Comparison of ENCODE assay signal across 9 mouse cellular contexts in genomic region chr4:95052025-95052899, GRCm38 (mm10). TPM values are rescaled to one million over a fixed set of nuclear protein-coding genes. Genes with fewer than 3 reads are reported as not detected.
A peak's percentile ranks its signal among the peaks of the same experiment; 100 is the strongest.
DNase-seq lines count a peak whose midpoint lies in the region; ATAC-seq and TF ChIP-seq lines count a peak whose summit lies in the region.
"Had no signal": no experiment of that assay in that cellular context is flagged by ENCODE, and none has a peak within 500 bp of the region (broad histone marks: within the 10 kb centered on the region; RNA-seq: fewer than 3 reads in every experiment).

Gene Jun (minus strand): TSS chr4:95052222.

- DNase-seq in 3T3-L1 (ENCODE audit: low read depth, low spot score): peak; percentile 100
- DNase-seq in heart, adult 8-10 months (ENCODE audit: low spot score): peak; percentile 100
- DNase-seq in kidney, adult 9 months: peak; percentile 100
- DNase-seq in limb, embryonic 14.5 days (ENCODE audit: low spot score): peak; percentile 100
- peak; percentile 100 for DNase-seq in midbrain, postnatal 0 days (ENCODE audit: low spot score)
- DNase-seq in spleen, postnatal 14 days (ENCODE audit: low spot score in 2 of 2): peak; percentile 86 to 92

- no peaks in the 10 kb centered on the region for H3K9me3 ChIP-seq in embryonic facial prominence, embryonic 15.5 days (replicated peaks)
- H3K9me3 ChIP-seq in limb, embryonic 14.5 days (ENCODE audit: control insufficient read depth, low read length): no peaks in the 10 kb centered on the region
- H3K9me3 ChIP-seq in midbrain, postnatal 0 days (ENCODE audit: low read length): no peaks in the 10 kb centered on the region

- TF ChIP-seq POLR2A in bone marrow, adult 2 months (IDR thresholded peaks at IDR 0.05; ENCODE audit: borderline replicate concordance, control insufficient read depth, low read depth, low read length): peak; percentile 94
- peak; percentile 97; the same call in 1 of the 2 replicates for TF ChIP-seq POLR2A in limb, embryonic 14.5 days (IDR thresholded peaks at IDR 0.05; ENCODE audit: borderline replicate concordance, extremely low read depth, insufficient read depth, insufficient read length)

- WGBS in bone marrow, adult 2 months: under 1% methylated on average over 68 of the region's 68 CpGs
- under 1% methylated on average over 68 of the region's 68 CpGs for WGBS in embryonic facial prominence, embryonic 15.5 days
- under 1% methylated on average over 59 of the region's 68 CpGs for WGBS in limb, embryonic 14.5 days
- 1% methylated on average over 61 of the region's 68 CpGs for WGBS in midbrain, postnatal 0 days

- peak within 1 kb of the TSS; percentile 92 for H3K27ac ChIP-seq in bone marrow, adult 2 months (ENCODE audit: control insufficient read depth, insufficient read depth, low read depth, low read length, poor library complexity)
- peak within 1 kb of the TSS; percentile 100 for H3K27ac ChIP-seq in embryonic facial prominence, embryonic 15.5 days (replicated peaks)
- H3K27ac ChIP-seq in limb, embryonic 14.5 days (replicated peaks; ENCODE audit: low read depth, low read length): peak within 1 kb of the TSS; percentile 98
- peak within 1 kb of the TSS; percentile 87 for H3K27ac ChIP-seq in midbrain, postnatal 0 days (ENCODE audit: low read depth, low read length)

- no peak for TF ChIP-seq CTCF in bone marrow, adult 2 months (IDR thresholded peaks at IDR 0.05; ENCODE audit: control insufficient read depth, insufficient read depth, low read length)
- no peak for TF ChIP-seq CTCF in midbrain, postnatal 0 days (IDR thresholded peaks at IDR 0.05)

- peaks cover 3% of the 10 kb centered on the region; the same call in 1 of the 2 replicates for H3K4me1 ChIP-seq in bone marrow, adult 2 months (ENCODE audit: control insufficient read depth, insufficient read depth, low read length)
- H3K4me1 ChIP-seq in embryonic facial prominence, embryonic 15.5 days: peaks cover 26% of the 10 kb centered on the region
- peaks cover 25% of the 10 kb centered on the region for H3K4me1 ChIP-seq in limb, embryonic 14.5 days (ENCODE audit: control insufficient read depth, insufficient read depth, low read length)
- H3K4me1 ChIP-seq in midbrain, postnatal 0 days (ENCODE audit: insufficient read depth, low read length): peaks cover 7% of the 10 kb centered on the region; the same call in 1 of the 2 replicates

- no peaks in the 10 kb centered on the region for H3K27me3 ChIP-seq in embryonic facial prominence, embryonic 15.5 days
- no peaks in the 10 kb centered on the region for H3K27me3 ChIP-seq in limb, embryonic 14.5 days (ENCODE audit: control insufficient read depth, insufficient read depth, low read length)
- H3K27me3 ChIP-seq in midbrain, postnatal 0 days (ENCODE audit: insufficient read depth, low read length): no peaks in the 10 kb centered on the region

- no peaks in the 10 kb centered on the region for H3K36me3 ChIP-seq in embryonic facial prominence, embryonic 15.5 days
- H3K36me3 ChIP-seq in limb, embryonic 14.5 days (ENCODE audit: control insufficient read depth, insufficient read depth, low read length): no peaks in the 10 kb centered on the region
- H3K36me3 ChIP-seq in midbrain, postnatal 0 days (ENCODE audit: insufficient read depth, low read length): no peaks in the 10 kb centered on the region

- peak; percentile 93 for ATAC-seq in embryonic facial prominence, embryonic 15.5 days (ENCODE audit: insufficient number of reproducible peaks, low FRiP score, low TSS enrichment, low read depth)
- peak; percentile 92 for ATAC-seq in limb, embryonic 14.5 days (ENCODE audit: low FRiP score, low read depth)
- peak; percentile 96 for ATAC-seq in midbrain, postnatal 0 days (ENCODE audit: low FRiP score)

- peak within 1 kb of the TSS; percentile 85 for H3K4me2 ChIP-seq in embryonic facial prominence, embryonic 15.5 days (replicated peaks)
- H3K4me2 ChIP-seq in limb, embryonic 14.5 days (replicated peaks; ENCODE audit: low read depth, low read length, severe bottlenecking): peak within 1 kb of the TSS; percentile 93
- peak within 1 kb of the TSS; percentile 93 for H3K4me2 ChIP-seq in midbrain, postnatal 0 days (ENCODE audit: low read depth, low read length, poor library complexity, severe bottlenecking)

- H3K9ac ChIP-seq in embryonic facial prominence, embryonic 15.5 days: peak within 1 kb of the TSS; percentile 93
- H3K9ac ChIP-seq in limb, embryonic 14.5 days (ENCODE audit: low read depth, low read length, severe bottlenecking): peak within 1 kb of the TSS; percentile 92
- peak within 1 kb of the TSS; percentile 68 for H3K9ac ChIP-seq in midbrain, postnatal 0 days (replicated peaks; ENCODE audit: low read length, poor library complexity, severe bottlenecking)

- peak within 1 kb of the TSS; percentile 79 for H3K4me3 ChIP-seq in bone marrow, adult 2 months (replicated peaks; ENCODE audit: control insufficient read depth, low read depth, low read length)
- peak within 1 kb of the TSS; percentile 79 for H3K4me3 ChIP-seq in embryonic facial prominence, embryonic 15.5 days (replicated peaks)
- peak within 1 kb of the TSS; percentile 77 for H3K4me3 ChIP-seq in limb, embryonic 14.5 days (replicated peaks; ENCODE audit: low read length)
- peak within 1 kb of the TSS; percentile 62 for H3K4me3 ChIP-seq in midbrain, postnatal 0 days (ENCODE audit: low read depth, low read length)

RNA-seq across cellular contexts. Expression of gene Jun, which starts in this region (rescaled TPM):
- polyA plus RNA-seq in bone marrow, adult 2 months (2011; ENCODE audit: insufficient read depth, insufficient read length, low replicate concordance, missing spikeins): 2.0 and 6.9 TPM in 2 replicates
- polyA plus RNA-seq in embryonic facial prominence, embryonic 15.5 days (2015; fragmentation: Nextera tagmentation; extraction: Ambion mirVana): 92.4 and 105 TPM in 2 replicates
- 10 to 100 TPM; 38.5 to 58.4 (median 49.5) TPM for total RNA-seq in heart, adult 8-10 months (2022)
- polyA plus RNA-seq in limb, embryonic 14.5 days (2012; rRNA removed): 65.3 and 91.6 TPM in 2 replicates
- polyA plus RNA-seq in limb, embryonic 14.5 days (2014; fragmentation: Nextera tagmentation; extraction: Ambion mirVana): 50.6 and 56.2 TPM in 2 replicates
- 60.2 and 62.7 TPM in 2 replicates for total RNA-seq in midbrain, postnatal 0 days (2014; rRNA removed)
- polyA plus RNA-seq in midbrain, postnatal 0 days (2015; fragmentation: Nextera tagmentation; extraction: Ambion mirVana): 37.9 and 40.5 TPM in 2 replicates
- total RNA-seq: MEL had no signal

Comparison
In these comparisons a context has a peak if more than half of its experiments do, and no peak if none do; other contexts are left out.
1. Peak in every context shown above with its lines: DNase-seq, ATAC-seq, H3K4me3 ChIP-seq and H3K27ac ChIP-seq.